Mouse (Mus musculus) cerebellum, postnatal 25 days (tissue): Measurements from ENCODE around the gene Slc38a7.
"Not testable (repeated sequence)": the region's sequence is repeated elsewhere in the genome, so short reads cannot be mapped to it uniquely, and the experiment has no call there.

Experiments
- DNase-seq, 2 experiments: peaks; one replicate each; pipeline ENCODE4 v3.0.0; 2021; ENCODE audit warnings: mixed read lengths in 2 of 2

Slc38a7 gene

DNA sequence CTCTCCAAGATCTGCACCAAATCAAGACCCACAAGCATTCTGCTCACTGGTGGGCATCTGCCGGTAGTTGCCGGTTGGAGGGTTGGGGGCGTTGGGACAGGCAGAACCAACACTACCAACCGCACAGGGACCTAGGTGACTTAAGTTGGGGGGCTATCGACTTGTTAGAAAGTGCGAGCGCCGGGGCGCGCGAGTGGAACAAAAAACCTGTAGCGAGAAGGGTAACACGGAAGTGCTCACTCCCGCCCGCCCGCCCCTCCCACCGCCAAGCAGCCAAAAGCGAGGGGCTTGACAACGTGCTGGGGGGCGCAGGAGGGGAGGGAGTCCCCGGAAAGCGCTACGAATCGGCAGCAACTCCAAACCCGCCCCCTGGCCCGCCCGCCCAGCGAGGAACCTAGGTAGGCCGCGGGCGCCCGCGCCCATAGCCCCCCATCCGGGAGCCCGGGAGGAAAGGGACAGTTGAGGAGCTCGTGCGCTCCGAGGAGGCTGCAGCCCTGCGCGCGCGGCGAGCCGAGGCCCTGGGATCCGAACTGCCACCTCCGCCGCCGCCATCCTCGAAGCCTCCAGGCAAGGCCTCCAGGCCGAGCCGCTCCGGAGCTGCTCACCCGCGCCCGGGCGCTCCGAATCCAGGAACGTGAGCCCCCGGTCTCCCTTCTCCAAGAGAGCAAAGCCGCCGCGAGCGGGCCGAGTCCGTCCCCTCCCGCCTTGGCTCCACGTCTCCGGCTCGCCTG, 46.7 kb downstream of the Slc38a7 start:
- peak in 1 of 2 experiments; percentile 19 for DNase-seq

- no peak for DNase-seq
These were observed 47.9 kb downstream of the Slc38a7 start for GRCm38 (mm10) chr8:95805482-95805881.

DNA sequence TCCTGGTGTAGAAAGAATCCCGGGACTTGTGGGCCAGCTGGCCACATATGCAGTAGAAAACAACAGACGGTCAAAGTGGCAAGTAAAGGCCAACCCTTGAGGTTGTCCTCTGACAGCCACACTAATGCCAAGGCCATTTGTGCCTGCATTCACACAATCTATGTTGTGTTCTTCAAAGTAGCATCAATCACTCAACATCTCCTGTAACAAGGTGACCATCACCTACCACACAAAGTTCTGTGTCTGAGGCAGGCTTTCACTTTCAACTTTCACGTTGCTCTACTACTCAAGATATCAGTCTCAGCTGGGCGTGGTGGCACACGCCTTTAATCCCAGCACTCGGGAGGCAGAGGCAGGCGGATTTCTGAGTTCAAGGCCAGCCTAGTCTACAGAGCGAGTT, 51.1 kb downstream of the Slc38a7 start:
- no peak for DNase-seq

DNA sequence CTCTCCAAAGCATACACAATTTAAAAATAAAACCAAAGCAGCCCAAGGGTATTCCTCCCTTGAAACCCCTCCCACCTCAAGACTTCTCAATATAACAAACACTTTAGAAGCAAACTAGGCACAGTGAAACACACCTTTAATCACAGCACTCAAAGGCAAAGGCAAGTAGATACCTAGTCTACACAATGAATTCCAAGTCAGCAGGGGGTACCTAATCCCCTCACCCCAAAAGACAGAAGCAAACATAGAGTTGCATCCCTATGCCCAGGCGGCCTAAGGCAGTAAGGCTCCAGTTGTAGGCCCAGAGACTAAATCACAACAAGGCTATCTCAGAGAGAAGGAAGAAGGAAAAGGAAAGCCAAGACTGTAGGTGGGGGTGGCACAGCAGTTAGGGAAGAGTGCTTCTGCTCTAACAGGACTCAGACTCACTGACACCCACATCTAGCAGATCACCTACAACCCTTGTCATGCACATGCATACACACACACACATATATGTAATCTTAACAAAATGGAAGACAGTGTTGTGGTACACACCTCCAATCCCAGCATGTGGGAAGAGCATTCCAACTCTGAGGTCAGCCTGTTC, 51.8 kb downstream of the Slc38a7 start:
- no peak for DNase-seq

DNA sequence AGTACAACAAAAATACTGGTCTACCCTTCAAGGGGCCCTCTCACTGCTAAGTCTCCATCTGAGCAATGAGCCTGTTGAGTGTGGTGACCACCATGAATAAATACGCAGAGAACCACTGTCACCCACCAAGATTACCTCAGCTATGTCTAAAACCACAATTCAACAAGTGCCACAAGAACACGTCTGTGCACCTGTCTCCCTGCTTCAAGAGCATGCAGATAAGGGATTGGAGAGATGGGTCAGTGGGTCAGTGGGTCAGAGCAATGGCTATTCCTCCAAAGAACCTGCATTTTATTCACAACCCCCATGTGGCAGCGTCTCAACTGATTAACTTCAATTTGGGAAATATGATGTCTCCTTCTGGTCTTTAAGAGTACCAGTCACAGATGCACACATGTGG, 53.0 kb downstream of the Slc38a7 start:
- no peak for DNase-seq

- DNase-seq, result no peak
These were observed 53.4 kb downstream of the Slc38a7 start for GRCm38 (mm10) chr8:95799891-95800290.

GRCm38 (mm10) chr8:95799117-95799516, 54.2 kb downstream of the Slc38a7 start:
- no peak for DNase-seq

DNA sequence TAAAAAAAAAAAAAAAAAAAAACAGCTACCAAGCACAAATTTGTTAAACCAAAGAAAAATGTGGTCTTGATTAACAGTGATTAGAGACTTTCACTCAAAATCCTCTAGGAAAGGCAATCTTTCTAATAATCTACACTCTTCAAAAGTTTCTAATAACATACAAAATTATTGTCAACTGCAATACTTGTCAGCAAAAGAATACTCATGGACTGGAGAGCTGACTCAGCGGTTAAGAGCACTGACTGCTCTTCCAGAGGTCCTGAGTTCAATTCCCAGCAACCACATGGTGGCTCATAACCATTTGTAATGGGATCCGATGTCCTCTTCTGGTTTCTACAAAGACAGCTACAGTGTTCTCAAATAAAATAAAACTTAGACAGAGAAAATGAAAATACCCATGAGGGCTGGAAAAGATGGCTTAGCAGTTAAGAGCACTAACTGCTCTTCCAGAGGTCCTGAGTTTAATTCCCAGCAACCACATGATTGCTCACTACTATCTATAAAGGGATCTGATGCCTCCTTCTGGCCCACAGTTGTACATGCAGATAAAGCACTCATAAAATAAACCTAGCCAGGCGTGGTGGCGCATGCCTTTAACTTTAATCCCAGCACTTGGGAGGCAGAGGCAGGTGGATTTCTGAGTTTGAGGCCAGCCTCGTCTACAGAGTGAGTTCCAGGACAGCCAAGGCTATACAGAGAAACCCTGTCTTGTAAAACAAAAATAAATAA, 57.8 kb downstream of the Slc38a7 start:
- not testable (repeated sequence) for DNase-seq
